Mouse (Mus musculus): ENCODE results near the gene Orai2.

GRCm38 (mm10) chr5:136165246-136165645 lies 5.3 kb downstream of the Orai2 start:
- TF ChIP-seq GATA1 (IDR thresholded peaks at IDR 0.05; ENCODE audit: low read length) (no peak), TAL1 (IDR thresholded peaks at IDR 0.05; ENCODE audit: low read length) (no peak)

Measured in erythroblast, embryonic 14.5 days (primary cell).